Mouse (Mus musculus): Measurements from ENCODE around the gene Ptprg.
"Not testable (repeated sequence)": the region's sequence is repeated elsewhere in the genome, so short reads cannot be mapped to it uniquely, and the experiment has no call there.

Ptprg gene

DNA sequence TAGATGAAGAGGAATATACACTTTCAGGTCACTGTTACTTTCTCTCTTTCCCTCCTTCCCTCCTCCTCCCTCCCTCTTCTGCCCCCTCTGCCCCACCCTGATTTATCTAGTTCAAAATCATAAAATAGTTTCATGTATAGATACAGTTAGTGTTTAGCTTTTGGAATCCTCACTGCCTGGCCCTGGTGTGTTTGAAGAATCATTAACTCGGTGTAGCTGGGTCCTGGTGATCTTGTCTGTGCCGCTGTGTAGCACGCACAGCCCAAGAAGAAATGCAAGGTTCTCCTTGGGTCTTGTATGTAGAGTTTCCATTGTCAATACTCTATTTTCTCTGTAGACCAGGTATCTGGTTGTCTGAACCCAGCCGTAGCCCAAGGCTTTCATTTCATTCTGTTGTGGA, 494.3 kb downstream of the Ptprg start:
- no peak for DNase-seq (ENCODE audit: low spot score in 2 of 2)

DNA sequence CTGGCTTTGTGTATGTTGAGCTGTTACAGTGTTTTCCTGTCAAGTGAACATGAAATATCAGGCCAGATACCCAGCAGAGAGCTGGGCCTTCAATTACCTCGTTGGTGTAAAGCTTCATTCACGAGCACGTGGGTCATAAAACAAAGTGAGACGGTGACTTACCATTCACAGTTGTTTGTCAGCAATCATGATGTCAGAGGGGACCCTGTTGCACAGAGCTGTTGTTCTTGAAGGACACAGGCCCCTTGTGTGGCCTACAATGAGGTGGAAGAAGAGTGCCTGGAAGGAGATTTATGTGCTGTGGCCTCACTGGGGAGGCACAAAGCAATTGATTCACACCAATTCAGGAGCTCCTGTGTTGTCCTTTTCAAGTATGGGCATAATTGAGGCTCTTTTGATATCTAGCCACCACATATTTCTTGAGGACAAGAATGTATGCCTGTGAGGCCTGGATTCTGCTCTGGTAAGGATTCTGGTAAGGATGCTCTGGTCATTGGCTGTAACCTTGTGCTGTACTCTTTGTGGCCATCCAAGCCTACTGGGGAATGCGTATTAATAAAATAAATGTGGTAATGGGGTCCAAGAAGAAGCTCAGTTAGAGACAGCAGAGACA, 503.7 kb downstream of the Ptprg start:
- no peak for DNase-seq (ENCODE audit: low spot score in 2 of 2)

GRCm38 (mm10) chr14:12057856-12058255, 504.5 kb downstream of the Ptprg start:
- no peak for DNase-seq (ENCODE audit: low spot score in 2 of 2)

DNA sequence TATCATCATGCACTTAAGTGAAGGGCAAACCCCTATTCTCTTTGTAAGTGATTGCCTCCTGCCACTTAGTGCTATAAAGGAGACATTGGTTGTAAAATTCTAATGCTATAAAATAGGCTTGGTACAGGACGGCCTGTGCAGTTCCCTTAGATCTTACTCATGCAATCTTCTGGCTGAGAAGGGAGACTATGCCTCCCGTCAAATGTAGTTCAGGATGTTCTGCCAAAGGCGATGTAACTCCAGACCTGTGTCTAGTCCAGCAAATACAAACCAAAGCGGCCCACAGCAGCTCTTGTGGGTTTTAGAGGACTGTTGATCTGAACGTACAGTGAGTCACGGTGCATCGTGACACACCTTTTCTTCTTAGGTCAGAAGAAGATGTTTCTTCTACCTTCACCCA, 505.8 kb downstream of the Ptprg start:
- DNase-seq (ENCODE audit: low spot score in 2 of 2) = peak in 1 of 2 experiments; percentile 35

DNA sequence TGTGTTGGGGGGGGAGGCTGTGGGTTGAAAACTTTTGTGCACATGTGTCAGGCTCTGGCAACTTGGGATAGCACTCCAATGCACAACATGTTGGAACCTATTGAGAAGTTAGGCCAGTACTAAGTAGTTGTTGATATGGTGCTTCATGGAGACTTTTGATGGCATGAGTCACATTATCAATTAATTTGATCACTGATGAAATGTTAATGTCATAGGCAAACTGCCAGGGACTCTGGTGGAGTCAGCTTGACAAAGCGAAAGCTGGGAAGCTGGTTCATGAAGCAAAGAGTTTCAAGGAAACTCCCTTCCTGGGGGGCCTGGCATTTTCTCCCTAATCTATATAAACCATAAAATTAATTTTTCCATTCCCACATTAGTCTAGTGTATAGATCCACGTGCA, 508.0 kb downstream of the Ptprg start:
- not testable (repeated sequence) for DNase-seq (ENCODE audit: low spot score in 2 of 2)

GRCm38 (mm10) chr14:12062628-12063360, 509.5 kb downstream of the Ptprg start:
- DNase-seq (ENCODE audit: low spot score in 2 of 2) = no peak

DNA sequence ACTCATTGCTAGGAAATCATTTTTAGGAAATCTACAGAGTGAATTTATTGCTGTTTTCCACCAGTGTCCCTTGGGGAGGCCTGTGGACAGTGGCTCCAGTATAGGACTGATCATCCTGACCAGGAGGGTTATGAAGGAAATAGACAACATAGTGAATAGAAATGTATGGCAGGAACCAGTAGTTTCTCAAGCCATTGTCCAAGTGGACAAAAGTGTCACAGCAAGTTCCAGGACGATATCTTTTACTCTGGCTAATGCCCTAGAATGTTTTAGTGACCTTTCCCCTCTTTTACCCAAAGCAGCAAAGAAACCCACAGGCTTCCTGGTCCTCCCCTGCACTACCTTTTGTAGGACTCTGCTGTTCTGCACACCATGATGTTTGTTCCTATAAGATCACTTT, 511.7 kb downstream of the Ptprg start:
- no peak for DNase-seq (ENCODE audit: low spot score in 2 of 2)

- DNase-seq (ENCODE audit: low spot score in 2 of 2) = no peak
Observed at GRCm38 (mm10) chr14:12065736-12066135, 512.4 kb downstream of the Ptprg start.

- DNase-seq (ENCODE audit: low spot score in 2 of 2) = no peak
Observed at GRCm38 (mm10) chr14:12069707-12070106, 516.4 kb downstream of the Ptprg start.

DNA sequence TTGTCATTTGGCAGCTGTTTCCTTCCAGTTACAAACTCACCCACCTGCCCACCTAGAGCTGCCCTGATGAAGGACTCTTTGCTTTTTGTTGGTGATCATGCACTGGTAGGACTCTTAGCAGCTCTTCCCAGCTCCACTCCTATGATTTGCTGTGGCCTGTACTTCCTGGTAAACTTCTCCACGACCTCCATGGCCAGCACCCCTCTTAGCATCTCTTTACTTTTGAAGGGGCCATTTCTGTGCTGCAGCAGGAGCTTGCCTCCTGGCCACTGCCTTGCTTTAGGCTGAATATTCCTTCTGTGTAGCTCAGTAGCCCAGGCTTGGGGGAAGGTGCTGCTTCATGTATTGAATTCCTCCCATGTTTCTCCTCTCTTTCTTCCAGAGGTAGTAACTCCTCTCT, 517.0 kb downstream of the Ptprg start:
- no peak for DNase-seq (ENCODE audit: low spot score in 2 of 2)

DNA sequence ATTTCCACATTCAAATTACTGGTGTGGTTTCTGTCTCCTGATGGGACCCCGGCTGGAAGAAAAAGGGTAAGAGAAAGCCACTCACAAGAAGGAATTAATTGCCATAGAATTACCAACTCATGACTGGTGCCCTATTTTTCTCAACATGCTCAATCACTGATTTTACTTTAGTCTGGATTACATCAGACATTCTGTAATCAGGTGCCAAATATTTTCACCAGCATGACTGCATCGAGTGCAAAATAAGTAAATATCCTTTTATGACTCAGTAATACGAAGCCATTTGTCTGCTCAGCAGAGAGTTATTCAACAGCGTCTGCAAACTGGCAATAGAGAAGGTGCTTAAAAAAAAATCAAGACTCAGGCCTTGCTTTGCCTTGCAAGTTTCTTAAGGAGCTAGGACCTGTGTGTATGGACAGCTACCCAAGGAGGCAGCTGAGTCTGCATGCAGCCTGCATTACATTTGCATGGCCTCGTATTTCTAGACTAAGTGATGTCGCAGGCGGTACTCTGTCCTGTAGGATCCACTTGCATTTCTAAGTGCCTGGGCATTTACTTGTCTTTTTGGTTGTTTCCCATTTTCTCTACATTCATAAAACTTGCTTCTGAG, 517.6 kb downstream of the Ptprg start:
- no peak for DNase-seq (ENCODE audit: low spot score in 2 of 2)

GRCm38 (mm10) chr14:12072026-12072861, 518.9 kb downstream of the Ptprg start:
- DNase-seq (ENCODE audit: low spot score in 2 of 2) = no peak

GRCm38 (mm10) chr14:12073408-12074107, 520.2 kb downstream of the Ptprg start:
- DNase-seq (ENCODE audit: low spot score in 2 of 2) = no peak

GRCm38 (mm10) chr14:12077193-12077592, 523.9 kb downstream of the Ptprg start:
- DNase-seq (ENCODE audit: low spot score in 2 of 2) = no peak

- no peak for DNase-seq (ENCODE audit: low spot score in 2 of 2)
Observed at GRCm38 (mm10) chr14:12079250-12079649, 525.9 kb downstream of the Ptprg start.

GRCm38 (mm10) chr14:12079833-12080401, 526.6 kb downstream of the Ptprg start:
- no peak for DNase-seq (ENCODE audit: low spot score in 2 of 2)

- DNase-seq (ENCODE audit: low spot score in 2 of 2) = no peak
Observed at GRCm38 (mm10) chr14:12082131-12082921, 529.0 kb downstream of the Ptprg start.

- no peak for DNase-seq (ENCODE audit: low spot score in 2 of 2)
Observed at GRCm38 (mm10) chr14:12084076-12084475, 530.7 kb downstream of the Ptprg start.

GRCm38 (mm10) chr14:12085078-12085477, 531.7 kb downstream of the Ptprg start:
- DNase-seq (ENCODE audit: low spot score in 2 of 2) = no peak

GRCm38 (mm10) chr14:12086167-12086566, 532.8 kb downstream of the Ptprg start:
- no peak for DNase-seq (ENCODE audit: low spot score in 2 of 2)
